ENCODE assay signal across 8 mouse cellular contexts in genomic region chr11:16751457-16751982, GRCm38 (mm10). TPM values are rescaled to one million over a fixed set of nuclear protein-coding genes. Genes with fewer than 3 reads are reported as not detected.
DNase-seq lines count a peak whose midpoint lies in the region; ATAC-seq and TF ChIP-seq lines count a peak whose summit lies in the region.

No protein-coding gene starts in this region.

- peak overlapping the region; percentile 54 for H3K4me2 ChIP-seq in liver, postnatal 0 days (ENCODE audit: low read depth, low read length)

- 37% methylated on average over 7 of the region's 7 CpGs for WGBS in hindbrain, embryonic 10.5 days
- 32% methylated on average over 7 of the region's 7 CpGs for WGBS in liver, postnatal 0 days (ENCODE audit: insufficient replicate concordance)
- WGBS in small intestine, adult 2 months: 20% methylated on average over 7 of the region's 7 CpGs

- H3K4me1 ChIP-seq in hindbrain, embryonic 10.5 days (replicated peaks): peaks cover 21% of the 10 kb centered on the region
- peaks cover 3% of the 10 kb centered on the region; the same call in 1 of the 2 replicates for H3K4me1 ChIP-seq in liver, postnatal 0 days (ENCODE audit: insufficient read depth)
- peaks cover 2% of the 10 kb centered on the region; the same call in 1 of the 2 replicates for H3K4me1 ChIP-seq in small intestine, adult 2 months (ENCODE audit: control insufficient read depth, insufficient read depth, insufficient read length, low read length)

- H3K4me3 ChIP-seq in hindbrain, embryonic 10.5 days: peak overlapping the region; percentile 72
- H3K4me3 ChIP-seq in liver, postnatal 0 days (ENCODE audit: low read depth, low read length): peak overlapping the region; percentile 61
- peak overlapping the region; percentile 87 for H3K4me3 ChIP-seq in small intestine, adult 2 months (ENCODE audit: low read depth, low read length)

- TF ChIP-seq POLR2A in small intestine, adult 2 months (IDR thresholded peaks at IDR 0.05; ENCODE audit: low read depth, low read length): no peak

- no peaks in the 10 kb centered on the region for H3K36me3 ChIP-seq in hindbrain, embryonic 10.5 days
- H3K36me3 ChIP-seq in liver, postnatal 0 days (replicated peaks; ENCODE audit: insufficient read depth, low read length): no peaks in the 10 kb centered on the region
- H3K36me3 ChIP-seq in small intestine, adult 2 months (ENCODE audit: control insufficient read depth, insufficient read depth, low read length): no peaks in the 10 kb centered on the region

- H3K9ac ChIP-seq in liver, postnatal 0 days (replicated peaks): peak overlapping the region; percentile 73

- peak overlapping the region; percentile 64; the same call in 1 of the 2 replicates for H3K27ac ChIP-seq in hindbrain, embryonic 10.5 days
- H3K27ac ChIP-seq in liver, postnatal 0 days (ENCODE audit: low read depth): peak overlapping the region; percentile 76
- H3K27ac ChIP-seq in small intestine, adult 2 months (ENCODE audit: insufficient read depth, low read depth, low read length): no peak overlapping the region

- H3K9me3 ChIP-seq in hindbrain, embryonic 10.5 days: no peaks in the 10 kb centered on the region
- H3K9me3 ChIP-seq in liver, postnatal 0 days (ENCODE audit: low read length): no peaks in the 10 kb centered on the region

- no peak for ATAC-seq in liver, postnatal 0 days
- ATAC-seq in activated CD4-positive, CD25-positive, alpha-beta regulatory T cell, adult 4 months: no peak

- TF ChIP-seq EP300 in liver, postnatal 0 days (IDR thresholded peaks at IDR 0.05; ENCODE audit: low read depth): no peak

- H3K27me3 ChIP-seq in hindbrain, embryonic 10.5 days (ENCODE audit: insufficient read depth, poor library complexity, severe bottlenecking): peaks cover 48% of the 10 kb centered on the region
- peaks cover 15% of the 10 kb centered on the region; the same call in 1 of the 2 replicates for H3K27me3 ChIP-seq in liver, postnatal 0 days (ENCODE audit: insufficient read depth, low read length)
- H3K27me3 ChIP-seq in small intestine, adult 2 months (ENCODE audit: control insufficient read depth, insufficient read depth, low read length): no peaks in the 10 kb centered on the region

- TF ChIP-seq CTCF in liver, postnatal 0 days (IDR thresholded peaks at IDR 0.05; ENCODE audit: low read depth): no peak
- TF ChIP-seq CTCF in small intestine, adult 2 months (IDR thresholded peaks at IDR 0.05; ENCODE audit: extremely low read depth, insufficient read length, insufficient replicate concordance, low read depth, low read length): no peak

- peak; percentile 15 for DNase-seq in ovary, postnatal 36 days (ENCODE audit: low spot score)
- DNase-seq in ovary, postnatal 10 days (ENCODE audit: low spot score): no peak
- no peak for DNase-seq in hindbrain, embryonic 10.5 days (ENCODE audit: low spot score)
- DNase-seq in liver, postnatal 0 days: no peak
- no peak for DNase-seq in left cerebral cortex, adult 18-20 months (ENCODE audit: low spot score in 2 of 2)
- DNase-seq in layer of hippocampus, postnatal 25 days (ENCODE audit: extremely low spot score in 1 of 2, low spot score in 1 of 2): no peak

RNA-seq across cellular contexts. Expression of gene Egfr, which starts 0.5 kb away (rescaled TPM):
- 2.0 and 3.9 TPM in 2 replicates for polyA plus RNA-seq in hindbrain, embryonic 10.5 days (2016; fragmentation: Nextera tagmentation; extraction: Ambion mirVana)
- polyA plus RNA-seq in liver, postnatal 0 days (2015; fragmentation: Nextera tagmentation; extraction: Ambion mirVana): 25.1 and 26.3 TPM in 2 replicates
- 26.3 and 63.3 TPM in 2 replicates for polyA plus RNA-seq in small intestine, adult 2 months (2012; rRNA removed)
- total RNA-seq in left cerebral cortex, adult 18-20 months (2021): 10 to 100 TPM in 1 of 2 experiments, 1 to 10 TPM in 1; 10.0 to 14.6 TPM
- total RNA-seq in layer of hippocampus, postnatal 25 days (2021): 10 to 100 TPM; 15.1 to 18.4 TPM
- under 1 TPM in 1 of 2 experiments, not detected in 1; 0.13 TPM for polyA plus RNA-seq in activated CD4-positive, CD25-positive, alpha-beta regulatory T cell, adult 4 months (2017; shearing (Covaris generic))
